Mouse (Mus musculus) hindbrain, embryonic 11.5 days (tissue): ENCODE data around the gene Rxylt1. TPM values are rescaled to one million over a fixed set of nuclear protein-coding genes. Genes with fewer than 3 reads are reported as not detected.

Experiments used
- ATAC-seq: fragments of 200-750 bp; cut with Nextera tagmentation; 2 replicates; pipeline ENCODE4 v1.8.0; 2017; ENCODE audit warnings: mild to moderate bottlenecking, moderate TSS enrichment, moderate library complexity; ENCODE audit not compliant: low FRiP score
- DNase-seq: peaks from one replicate; pipeline ENCODE4 v3.0.0-alpha.2; 2015; ENCODE audit warnings: low spot score
- H3K27ac ChIP-seq: fragments of 300-500 bp; sonication (generic); 2 replicates; pipeline ENCODE4 v1.5.1; 2014; ENCODE audit warnings: mild to moderate bottlenecking, low read depth, low read length
- H3K27me3 ChIP-seq: fragments of 300-500 bp; sonication (generic); 2 replicates; pipeline ENCODE4 v1.6.1; 2014; ENCODE audit warnings: mild to moderate bottlenecking, low read length, moderate library complexity, mixed read lengths; ENCODE audit not compliant: control insufficient read depth, insufficient read depth
- H3K36me3 ChIP-seq: fragments of 300-500 bp; sonication (generic); 2 replicates; pipeline ENCODE4 v1.6.1; 2014; ENCODE audit warnings: mild to moderate bottlenecking, low read length, moderate library complexity, mixed read lengths; ENCODE audit not compliant: control insufficient read depth, insufficient read depth
- H3K4me1 ChIP-seq: fragments of 300-500 bp; sonication (generic); replicated peaks from 2 replicates; pipeline ENCODE4 v1.6.1; 2014; ENCODE audit warnings: low read length, mixed read lengths; ENCODE audit not compliant: control insufficient read depth, insufficient read depth
- H3K4me2 ChIP-seq: fragments of 300-500 bp; sonication (generic); replicated peaks from 2 replicates; pipeline ENCODE4 v1.6.1; 2014; ENCODE audit warnings: mild to moderate bottlenecking, low read depth, low read length
- H3K4me3 ChIP-seq: fragments of 300-500 bp; sonication (generic); 2 replicates; pipeline ENCODE4 v1.5.1; 2014; ENCODE audit warnings: low read depth, low read length
- H3K9ac ChIP-seq: fragments of 300-500 bp; sonication (generic); 2 replicates; pipeline ENCODE4 v1.6.1; 2014; ENCODE audit warnings: low read depth, low read length
- H3K9me3 ChIP-seq: fragments of 300-500 bp; sonication (generic); 2 replicates; pipeline ENCODE4 v1.6.1; 2016; ENCODE audit warnings: low read length; ENCODE audit not compliant: control insufficient read depth
- WGBS: fragments of 180-500 bp; shearing (Covaris S2); extraction: QIAGEN DNeasy Blood & Tissue Kit; methylation state at CpG from one replicate; pipeline ENCODE4 v1.1.7; 2014; 5-methylcytosine and 5-hydroxymethylcytosine counted together
- polyA plus RNA-seq: library from polyadenylated mRNA; unstranded; fragments of >200 nt; fragmentation: Nextera tagmentation; extraction: Ambion mirVana; gene quantifications from 2 replicates; pipeline ENCODE4 v1.2.1, GENCODE M21; 2014

Rxylt1 gene
- polyA plus RNA-seq, 1 experiment from 2014 or later, result 43.1 TPM

- H3K9me3 ChIP-seq, result no peaks in the 10 kb centered on the region
- no peak overlapping the region for H3K4me3 ChIP-seq
- H3K4me1 ChIP-seq, result no peaks in the 10 kb centered on the region
- no peak overlapping the region for H3K4me2 ChIP-seq
- 82% methylated on average over 5 of the region's 5 CpGs for WGBS
- no peaks in the 10 kb centered on the region for H3K36me3 ChIP-seq
- no peaks in the 10 kb centered on the region for H3K27me3 ChIP-seq
- no peak overlapping the region for H3K27ac ChIP-seq
- DNase-seq, result no peak
- no peak for ATAC-seq
- H3K9ac ChIP-seq, result no peak overlapping the region
Observed at GRCm38 (mm10) chr10:122033271-122033670, 63.9 kb downstream of the Rxylt1 start.

GRCm38 (mm10) chr10:122030420-122030819 is 66.8 kb downstream of the Rxylt1 start:
- no peaks in the 10 kb centered on the region for H3K9me3 ChIP-seq
- H3K4me3 ChIP-seq, result no peak overlapping the region
- no peaks in the 10 kb centered on the region for H3K4me1 ChIP-seq
- no peak overlapping the region for H3K9ac ChIP-seq
- no peak overlapping the region for H3K27ac ChIP-seq
- 82% methylated on average over 5 of the region's 5 CpGs for WGBS
- no peak for ATAC-seq
- H3K27me3 ChIP-seq, result no peaks in the 10 kb centered on the region
- DNase-seq, result no peak
- H3K36me3 ChIP-seq, result no peaks in the 10 kb centered on the region
- H3K4me2 ChIP-seq, result no peak overlapping the region

GRCm38 (mm10) chr10:122029738-122030137 is 67.4 kb downstream of the Rxylt1 start:
- Histone ChIP-seq H3K4me1 (no peaks in the 10 kb centered on the region), H3K9me3 (no peaks in the 10 kb centered on the region), H3K4me2 (no peak overlapping the region), H3K27ac (no peak overlapping the region), H3K9ac (no peak overlapping the region), H3K4me3 (no peak overlapping the region), H3K27me3 (no peaks in the 10 kb centered on the region), H3K36me3 (no peaks in the 10 kb centered on the region)
- ATAC-seq (no peak), DNase-seq (no peak)
- 85% methylated on average over 7 of the region's 7 CpGs for WGBS

Other genes with a start within 250 kb of the Rxylt1 start
- gene Srgap1, start 50.1 kb downstream of the Rxylt1 start, polyA plus RNA-seq, result 15.8 and 26.5 TPM in 2 replicates